Mouse (Mus musculus) cerebellum, postnatal 25 days (tissue): ENCODE results near the gene Vasn.
A peak's percentile ranks its signal among the peaks of the same experiment; 100 is the strongest.

ENCODE experiments used
- DNase-seq, 2 experiments: peaks; one replicate each; pipeline ENCODE4 v3.0.0; 2021; ENCODE audit warnings: mixed read lengths in 2 of 2

The Vasn gene

GRCm38 (mm10) chr16:4607818-4608531 lies 31.8 kb upstream of the Vasn start:
- peak; percentile 93 to 94 for DNase-seq

- DNase-seq = no peak
Observed at GRCm38 (mm10) chr16:4608532-4609059, 31.1 kb upstream of the Vasn start.

GRCm38 (mm10) chr16:4611193-4611592 lies 28.5 kb upstream of the Vasn start:
- DNase-seq = no peak

GRCm38 (mm10) chr16:4611676-4612075 lies 28.1 kb upstream of the Vasn start:
- no peak for DNase-seq

GRCm38 (mm10) chr16:4613736-4614135 lies 26.0 kb upstream of the Vasn start:
- no peak for DNase-seq

- DNase-seq = no peak
Observed at GRCm38 (mm10) chr16:4614639-4615038, 25.1 kb upstream of the Vasn start.

GRCm38 (mm10) chr16:4615297-4615696 lies 24.4 kb upstream of the Vasn start:
- DNase-seq = no peak

- no peak for DNase-seq
Observed at GRCm38 (mm10) chr16:4616829-4617228, 22.9 kb upstream of the Vasn start.

GRCm38 (mm10) chr16:4624074-4624473 lies 15.7 kb upstream of the Vasn start:
- no peak for DNase-seq

- DNase-seq = peak; percentile 90 to 95
Observed at GRCm38 (mm10) chr16:4624481-4625110, 15.1 kb upstream of the Vasn start, which contains the start of gene Pam16. Gene Pam16 (minus strand): TSS chr16:4624988.

GRCm38 (mm10) chr16:4627105-4627504 lies 12.6 kb upstream of the Vasn start:
- DNase-seq = no peak

GRCm38 (mm10) chr16:4628898-4629419 lies 10.8 kb upstream of the Vasn start:
- no peak for DNase-seq

GRCm38 (mm10) chr16:4629950-4630349 lies 9.8 kb upstream of the Vasn start:
- peak; percentile 87 to 92 for DNase-seq

GRCm38 (mm10) chr16:4632050-4632449 lies 7.7 kb upstream of the Vasn start:
- DNase-seq = peak; percentile 56 to 74

- DNase-seq = no peak
Observed at GRCm38 (mm10) chr16:4633661-4634060, 6.1 kb upstream of the Vasn start.

GRCm38 (mm10) chr16:4634681-4635080 lies 5.1 kb upstream of the Vasn start:
- no peak for DNase-seq

GRCm38 (mm10) chr16:4635760-4636159 lies 4.0 kb upstream of the Vasn start:
- DNase-seq = no peak

GRCm38 (mm10) chr16:4638891-4639390 lies 800 bp upstream of the Vasn start:
- no peak for DNase-seq

GRCm38 (mm10) chr16:4640267-4641005 lies 695 bp downstream of the Vasn start:
- no peak for DNase-seq

- no peak for DNase-seq
Observed at GRCm38 (mm10) chr16:4641119-4641838, 1.5 kb downstream of the Vasn start.

GRCm38 (mm10) chr16:4642190-4642589 lies 2.4 kb downstream of the Vasn start:
- peak in 1 of 2 experiments; percentile 5 for DNase-seq

- peak in 1 of 2 experiments; percentile 5 for DNase-seq
Observed at GRCm38 (mm10) chr16:4642937-4643336, 3.2 kb downstream of the Vasn start.
